12 mouse cellular contexts compared by ENCODE assay signal in the genomic region with DNA sequence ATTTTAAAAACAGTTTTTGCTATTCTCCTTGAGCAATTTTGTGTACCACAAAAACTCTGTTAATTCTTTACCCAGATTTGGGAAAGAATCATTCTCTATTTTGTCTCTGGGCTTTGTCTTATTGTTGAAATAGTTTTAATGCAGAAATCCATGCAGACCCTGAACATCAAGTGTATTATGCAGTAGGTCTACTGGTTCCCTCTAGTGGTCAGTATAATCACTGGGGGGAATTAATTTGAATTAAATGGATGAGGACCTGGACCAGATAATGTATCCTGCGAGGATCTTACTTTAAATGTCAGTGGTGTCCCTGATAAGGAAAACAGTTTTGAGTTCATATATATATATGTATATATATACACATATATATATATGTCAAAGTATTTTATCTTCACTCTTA. TPM values are rescaled to one million over a fixed set of nuclear protein-coding genes. Genes with fewer than 3 reads are reported as not detected.
DNase-seq lines count a peak whose midpoint lies in the region; ATAC-seq and TF ChIP-seq lines count a peak whose summit lies in the region.
"Had no signal": no experiment of that assay in that cellular context is flagged by ENCODE, and none has a peak within 500 bp of the region (broad histone marks: within the 10 kb centered on the region; RNA-seq: fewer than 3 reads in every experiment).

No protein-coding gene starts in this region.

- 29% methylated on average over 1 of the region's 1 CpGs for WGBS in kidney, postnatal 0 days
- WGBS in forebrain, postnatal 0 days: 30% methylated on average over 1 of the region's 1 CpGs

- no peak for TF ChIP-seq EP300 in CH12.LX (IDR thresholded peaks at IDR 0.05; ENCODE audit: low read length)

- no peaks in the 10 kb centered on the region for H3K27me3 ChIP-seq in kidney, postnatal 0 days (ENCODE audit: insufficient read depth, low read length)
- H3K27me3 ChIP-seq in CH12.LX (replicated peaks): no peaks in the 10 kb centered on the region
- no peaks in the 10 kb centered on the region for H3K27me3 ChIP-seq in Patski
- no peaks in the 10 kb centered on the region for H3K27me3 ChIP-seq in forebrain, postnatal 0 days (ENCODE audit: insufficient read depth, low read length)

- peak; percentile 76 for DNase-seq in kidney, postnatal 0 days (ENCODE audit: low spot score)
- DNase-seq in kidney, postnatal 10 days: no peak
- DNase-seq in CH12.LX (ENCODE audit: extremely low read depth) (peak; percentile 35), Patski (ENCODE audit: low read depth, low spot score) (no peak)
- DNase-seq in forebrain, postnatal 0 days: peak; percentile 12
- no peak for DNase-seq in urinary bladder, adult 18-20 months (ENCODE audit: low spot score in 2 of 2)
- no peak for DNase-seq in cerebellum, adult 11 months
- DNase-seq: thymus, adult 2 months had no signal

- peak; percentile 85 for TF ChIP-seq CTCF in kidney, postnatal 0 days (IDR thresholded peaks at IDR 0.05; ENCODE audit: low read depth)
- TF ChIP-seq CTCF in CH12.LX (conservative IDR thresholded peaks at IDR 0.05 in 1 of 2, IDR thresholded peaks at IDR 0.05 in 1 of 2; ENCODE audit: low read depth in 2 of 2, low read length in 2 of 2) (peak; percentile 24 to 76; a peak in 3 of 4 replicates), Patski (IDR thresholded peaks at IDR 0.05) (peak; percentile 55)
- peak; percentile 69 for TF ChIP-seq CTCF in forebrain, postnatal 0 days (IDR thresholded peaks at IDR 0.05; ENCODE audit: low read depth)

- in situ Hi-C loops in CH12.LX (cut with MboI; ENCODE audit: low pct_ligation_motif_present, low pct_unique_long_range_greater_than_20kb, low sequenced_read_pairs): loop anchor here (25.0 kb wide), 1 partner anchor 284 kb away; no protein-coding TSS in a partner anchor
- in situ Hi-C loops in Patski (cut with MboI; ENCODE audit: low pct_unique_long_range_greater_than_20kb): loop anchor here (5.0 kb wide), 2 partner anchors 146 to 401 kb away; no protein-coding TSS in a partner anchor

- CTCF ChIA-PET in Patski (lab: Charles Lee): interaction anchor here (0.9 to 1.8 kb wide), 4 partner anchors 79 to 294 kb away, joined by 3 read pairs; no protein-coding TSS in a partner anchor

- POLR2A ChIA-PET in Patski (lab: Charles Lee): no interaction called here

- dilution Hi-C loops in CH12.LX (cut with MboI; ENCODE audit: extremely low pct_ligation_motif_present, extremely low pct_unique_long_range_greater_than_20kb, low sequenced_read_pairs): no loop called here

- H3K4me1 ChIP-seq in kidney, postnatal 0 days (replicated peaks; ENCODE audit: insufficient read depth, low read length): no peaks in the 10 kb centered on the region
- no peaks in the 10 kb centered on the region for H3K4me1 ChIP-seq in CH12.LX (ENCODE audit: control insufficient read depth in 1 of 2, insufficient read depth in 2 of 2)
- no peaks in the 10 kb centered on the region for H3K4me1 ChIP-seq in forebrain, postnatal 0 days (ENCODE audit: insufficient read depth)

- no peaks in the 10 kb centered on the region for H3K9me3 ChIP-seq in kidney, postnatal 0 days (replicated peaks; ENCODE audit: low read length)
- H3K9me3 ChIP-seq in CH12.LX (replicated peaks; ENCODE audit: low read length): no peaks in the 10 kb centered on the region
- H3K9me3 ChIP-seq in forebrain, postnatal 0 days (ENCODE audit: low read length): no peaks in the 10 kb centered on the region

- peak; percentile 70 for TF ChIP-seq RAD21 in CH12.LX (IDR thresholded peaks at IDR 0.05; ENCODE audit: low read depth, low read length)

- H3K9ac ChIP-seq in kidney, postnatal 0 days (ENCODE audit: low read depth, low read length): no peak overlapping the region
- no peak overlapping the region for H3K9ac ChIP-seq in CH12.LX (ENCODE audit: insufficient read depth, low read depth)
- no peak overlapping the region for H3K9ac ChIP-seq in forebrain, postnatal 0 days

- no peak for TF ChIP-seq POLR2A in CH12.LX (IDR thresholded peaks at IDR 0.05; ENCODE audit: low read depth, low read length)

- ATAC-seq in kidney, postnatal 0 days (replicated peaks; ENCODE audit: low FRiP score, low read depth): no peak
- ATAC-seq in Patski: peak; percentile 67
- ATAC-seq in forebrain, postnatal 0 days: no peak
- ATAC-seq in inflammation-experienced regulatory T-cells, adult 6 months: no peak

- H3K4me2 ChIP-seq in kidney, postnatal 0 days (ENCODE audit: low read length): no peak overlapping the region
- H3K4me2 ChIP-seq in CH12.LX (ENCODE audit: insufficient read depth, low read depth, poor library complexity, severe bottlenecking): no peak overlapping the region
- H3K4me2 ChIP-seq in forebrain, postnatal 0 days (ENCODE audit: low read depth): no peak overlapping the region

- H3K4me3 ChIP-seq in kidney, postnatal 0 days (replicated peaks; ENCODE audit: low read depth, low read length): no peak overlapping the region
- H3K4me3 ChIP-seq in CH12.LX (replicated peaks in 1 of 3; ENCODE audit: low read depth in 2 of 3, low read length in 2 of 3, poor library complexity in 1 of 3): no peak overlapping the region
- no peak overlapping the region for H3K4me3 ChIP-seq in forebrain, postnatal 0 days (ENCODE audit: low read depth, low read length)

- H3K36me3 ChIP-seq in kidney, postnatal 0 days (ENCODE audit: insufficient read depth, low read length): no peaks in the 10 kb centered on the region
- H3K36me3 ChIP-seq in CH12.LX (replicated peaks in 1 of 2; ENCODE audit: control insufficient read depth in 1 of 2, insufficient read depth in 1 of 2, low read length in 1 of 2): no peaks in the 10 kb centered on the region
- no peaks in the 10 kb centered on the region for H3K36me3 ChIP-seq in forebrain, postnatal 0 days (ENCODE audit: insufficient read depth)

- no peaks in the 10 kb centered on the region for H3K79me2 ChIP-seq in CH12.LX (replicated peaks; ENCODE audit: control insufficient read depth, extremely low read depth, insufficient read depth, poor library complexity, severe bottlenecking)

- no peak overlapping the region for H3K27ac ChIP-seq in kidney, postnatal 0 days
- H3K27ac ChIP-seq in CH12.LX (ENCODE audit: insufficient read depth, low read depth): no peak overlapping the region
- H3K27ac ChIP-seq in forebrain, postnatal 0 days (ENCODE audit: low read depth, low read length): no peak overlapping the region

TF ChIP-seq in CH12.LX, 34 proteins besides CTCF, POLR2A, EP300 and RAD21:
- TF ChIP-seq SMC3 (IDR thresholded peaks at IDR 0.05; ENCODE audit: low read depth, low read length) (peak; percentile 50), KAT2A (IDR thresholded peaks at IDR 0.05; ENCODE audit: insufficient replicate concordance, low read length) (no peak), USF2 (conservative IDR thresholded peaks at IDR 0.05; ENCODE audit: low read depth, low read length) (no peak)

RNA-seq across cellular contexts. Expression of a gene that starts 30.2 kb away (rescaled TPM):
- not detected in 2 replicates for polyA plus RNA-seq in kidney, postnatal 0 days (2015; fragmentation: Nextera tagmentation; extraction: Ambion mirVana)
- total RNA-seq in CH12.LX (2012; rRNA removed) (not detected in 2 replicates), CH12.LX (2014; rRNA removed) (not detected in 2 replicates)
- polyA plus RNA-seq in CH12.LX (2012; ENCODE audit: insufficient read length, low read depth) (not detected in 2 replicates), Patski (2021) (not detected)
- total RNA-seq in forebrain, postnatal 0 days (2014; rRNA removed): not detected in 2 replicates
- not detected in 2 replicates for polyA plus RNA-seq in forebrain, postnatal 0 days (2015; fragmentation: Nextera tagmentation; extraction: Ambion mirVana)
- polyA plus RNA-seq in inflammation-experienced regulatory T-cells, adult 6 months (2017; shearing (Covaris generic)): not detected
- total RNA-seq: heart, postnatal 10 days had no signal
- polyA plus RNA-seq: limb, embryonic 11.5 days; neural tube, embryonic 11.5 days; thymus, adult 2 months had no signal

RNA-seq across cellular contexts. Expression of a gene that starts 48.2 kb away (rescaled TPM):
- 0.43 and 0.50 TPM in 2 replicates for polyA plus RNA-seq in kidney, postnatal 0 days (2015; fragmentation: Nextera tagmentation; extraction: Ambion mirVana)
- total RNA-seq in CH12.LX (2012; rRNA removed) (not detected in 2 replicates), CH12.LX (2014; rRNA removed) (not detected in 2 replicates)
- polyA plus RNA-seq in CH12.LX (2012; ENCODE audit: insufficient read length, low read depth) (not detected in 2 replicates), Patski (2021) (not detected)
- 1.6 and 1.8 TPM in 2 replicates for total RNA-seq in forebrain, postnatal 0 days (2014; rRNA removed)
- 0.82 and 1.2 TPM in 2 replicates for polyA plus RNA-seq in forebrain, postnatal 0 days (2015; fragmentation: Nextera tagmentation; extraction: Ambion mirVana)
- not detected for polyA plus RNA-seq in inflammation-experienced regulatory T-cells, adult 6 months (2017; shearing (Covaris generic))

Comparison
In these comparisons a context has a peak if more than half of its experiments do, and no peak if none do; other contexts are left out.
1. DNase-seq: peak in kidney, postnatal 0 days (single experiment), CH12.LX (single experiment) and forebrain, postnatal 0 days (single experiment); none in kidney, postnatal 10 days (single experiment), Patski (single experiment), urinary bladder, adult 18-20 months (0 of 2) and cerebellum, adult 11 months (single experiment).
2. Peak in every context shown above with its lines, with median percentiles within 50 percentile points of each other: CTCF ChIP-seq.